Mouse (Mus musculus) cerebellum, postnatal 25 days (tissue): ENCODE data around the gene Zfp280b.
A peak's percentile ranks its signal among the peaks of the same experiment; 100 is the strongest.
"Not testable (repeated sequence)": the region's sequence is repeated elsewhere in the genome, so short reads cannot be mapped to it uniquely, and the experiment has no call there.

ENCODE experiments used
- DNase-seq, 2 experiments: peaks; one replicate each; pipeline ENCODE4 v3.0.0; 2021; ENCODE audit warnings: mixed read lengths in 2 of 2

Gene Zfp280b

DNA sequence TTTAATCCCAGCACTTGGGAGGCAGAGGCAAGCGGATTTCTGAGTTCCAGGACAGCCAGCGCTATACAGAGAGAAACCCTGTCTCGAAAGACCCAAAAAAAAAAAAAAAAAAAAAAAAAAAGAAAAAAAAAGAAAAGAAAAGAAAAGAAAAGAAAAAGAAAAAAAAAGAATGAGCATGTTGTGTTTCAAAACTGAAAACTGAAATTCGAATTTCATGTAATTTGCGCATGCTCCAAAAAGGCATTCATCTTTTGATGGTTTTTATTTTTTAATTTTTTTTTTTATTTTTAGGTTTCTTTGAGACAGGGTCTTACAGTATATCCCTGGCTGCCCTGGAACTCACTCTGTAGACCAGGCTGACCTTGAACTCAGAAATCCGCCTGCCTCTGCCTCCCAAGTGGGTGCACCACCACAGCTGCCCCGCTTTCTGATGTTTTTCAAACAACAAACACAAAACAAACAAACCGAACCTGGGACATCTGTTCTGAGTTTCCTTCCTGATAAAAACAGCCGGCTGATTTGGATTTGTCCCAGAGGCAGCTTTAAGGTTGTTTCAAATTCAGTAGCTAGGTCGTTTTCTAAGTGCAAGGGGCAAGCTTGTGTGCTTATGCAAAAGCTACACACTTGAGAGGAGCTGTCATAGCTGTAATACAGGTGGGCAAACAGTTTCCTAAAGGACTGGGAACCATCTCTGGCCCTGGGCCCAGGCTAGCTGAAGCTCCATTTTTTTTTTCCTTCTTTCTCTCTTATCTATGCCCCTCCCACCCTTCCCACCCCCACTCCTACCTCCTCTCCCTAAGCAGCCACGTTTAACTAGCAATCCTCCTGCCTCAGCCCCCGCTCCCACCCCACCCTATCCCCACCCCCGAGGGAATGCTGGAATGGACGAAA lies 694 bp upstream of the Zfp280b start:
- peak in 1 of 2 experiments; percentile 72 for DNase-seq

DNA sequence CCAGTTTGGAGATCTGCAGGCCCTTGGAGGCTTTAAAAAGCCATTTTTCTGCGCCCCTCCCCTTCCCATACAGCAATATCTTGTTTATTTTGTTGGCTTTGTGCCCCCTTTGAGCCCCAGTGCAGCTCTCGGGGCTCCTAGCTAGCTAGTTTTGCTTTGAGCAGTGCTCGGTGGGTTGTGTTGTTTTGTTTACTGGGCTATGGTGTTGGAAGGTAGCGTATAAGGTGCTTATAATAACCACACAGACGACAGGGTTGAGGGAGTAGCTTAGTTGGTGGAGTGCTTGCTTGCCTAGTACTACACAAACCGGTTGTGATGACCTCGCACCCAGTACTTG lies 637 bp downstream of the Zfp280b start:
- no peak for DNase-seq

DNA sequence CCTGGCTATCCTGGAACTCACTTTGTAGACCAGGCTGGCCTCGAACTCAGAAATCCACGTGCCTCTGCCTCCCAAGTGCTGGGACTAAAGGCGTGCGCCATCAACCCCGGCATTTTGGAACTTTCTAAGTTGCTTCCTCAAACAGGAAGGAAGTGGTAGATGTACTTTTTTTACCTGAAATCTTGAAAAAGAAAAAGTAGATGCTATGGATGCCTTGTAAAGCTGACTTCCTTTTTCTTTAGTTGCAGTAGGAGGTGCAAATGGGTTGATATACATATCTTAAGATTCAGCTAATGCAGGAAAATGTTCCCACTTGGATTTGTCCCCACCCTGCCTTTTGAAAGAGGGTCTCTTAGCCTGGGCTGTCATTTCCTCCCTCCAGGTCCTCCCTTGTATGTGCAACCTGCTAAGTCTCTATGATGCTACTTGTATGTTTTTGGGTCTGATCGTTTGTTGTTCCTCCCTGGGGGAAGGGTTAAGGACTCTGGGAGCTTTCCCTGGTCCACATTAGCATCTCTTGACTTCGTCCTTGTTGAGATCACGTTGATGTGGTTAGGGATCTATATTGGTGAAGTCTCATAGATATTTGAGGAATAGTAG lies 1.7 kb downstream of the Zfp280b start:
- DNase-seq, result no peak

DNA sequence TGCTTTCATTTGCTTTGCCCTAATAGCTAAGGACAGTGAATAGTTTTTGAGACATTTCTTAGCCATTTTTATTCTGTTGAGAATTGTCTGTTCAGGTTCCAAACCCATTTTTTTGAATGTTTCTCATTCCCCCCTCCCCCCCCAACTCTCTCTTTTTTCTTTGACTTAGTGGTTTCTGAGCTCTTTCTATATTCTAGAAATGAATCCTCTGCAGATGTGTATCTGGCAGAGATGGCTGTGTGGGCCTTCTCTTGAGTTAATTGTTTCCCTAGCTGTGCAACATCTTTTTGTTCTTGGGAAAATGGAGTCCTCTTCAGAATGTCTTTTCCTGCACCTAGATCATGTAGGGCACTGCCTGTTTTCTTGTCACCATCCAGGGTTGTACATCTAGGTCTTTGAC lies 2.8 kb downstream of the Zfp280b start:
- no peak for DNase-seq

DNA sequence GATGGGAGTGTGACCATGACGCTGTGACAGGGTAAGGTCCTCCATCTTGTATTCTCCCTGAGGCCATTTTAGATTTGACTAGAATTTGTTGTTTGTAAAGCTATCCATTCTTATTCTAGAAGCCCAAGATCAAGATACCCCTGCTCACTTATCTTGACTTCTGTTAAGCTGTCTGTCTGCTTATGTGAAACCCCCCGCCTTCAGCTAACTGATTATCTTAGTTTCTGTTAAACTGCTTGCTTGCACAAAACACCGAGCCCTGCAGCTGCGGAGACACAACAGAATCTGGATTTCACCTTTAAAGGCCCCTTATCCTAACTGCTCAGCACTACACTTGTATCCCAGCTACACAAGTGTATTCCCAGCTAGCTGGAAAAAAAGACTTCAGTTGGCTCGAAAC lies 4.5 kb downstream of the Zfp280b start:
- DNase-seq, result no peak

DNA sequence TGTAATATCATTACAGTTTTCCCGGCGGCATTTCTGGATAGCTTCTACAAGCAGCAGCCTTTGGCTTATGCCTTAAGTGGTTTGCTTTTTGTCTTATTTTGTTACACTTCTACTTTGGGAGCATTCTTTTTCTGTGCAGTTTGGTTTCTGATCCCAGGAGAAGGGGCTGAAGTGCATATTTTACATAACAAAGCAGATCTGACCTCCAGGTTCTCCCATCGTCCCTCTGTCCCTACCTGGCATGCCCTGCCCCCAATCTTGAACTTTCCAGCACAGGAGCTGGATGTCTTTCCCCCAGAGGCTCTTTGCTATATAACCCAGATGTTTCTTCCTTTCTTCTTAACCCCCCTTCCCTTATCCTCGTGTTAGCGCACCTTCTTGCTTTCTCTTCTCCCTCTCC lies 12.9 kb downstream of the Zfp280b start:
- no peak for DNase-seq

DNA sequence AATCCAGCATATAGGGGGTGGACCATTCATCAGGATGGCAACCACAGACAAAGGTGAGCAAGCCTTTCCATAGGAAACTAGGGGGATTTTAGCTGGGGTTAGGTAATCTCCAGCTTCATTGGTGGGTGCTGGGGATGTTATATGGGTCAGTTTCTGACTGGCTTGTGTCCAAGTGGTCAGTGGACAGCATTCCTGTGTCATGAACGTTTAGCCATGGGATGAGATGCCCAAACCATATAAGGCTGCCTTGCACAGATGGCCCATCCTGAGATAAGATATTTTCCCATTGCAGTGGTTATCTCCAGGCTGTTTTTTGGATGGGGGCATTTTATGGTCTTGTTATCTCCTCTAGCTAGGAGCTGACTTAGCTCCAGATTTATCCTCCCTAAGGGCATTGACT lies 14.3 kb downstream of the Zfp280b start:
- DNase-seq, result no peak

DNA sequence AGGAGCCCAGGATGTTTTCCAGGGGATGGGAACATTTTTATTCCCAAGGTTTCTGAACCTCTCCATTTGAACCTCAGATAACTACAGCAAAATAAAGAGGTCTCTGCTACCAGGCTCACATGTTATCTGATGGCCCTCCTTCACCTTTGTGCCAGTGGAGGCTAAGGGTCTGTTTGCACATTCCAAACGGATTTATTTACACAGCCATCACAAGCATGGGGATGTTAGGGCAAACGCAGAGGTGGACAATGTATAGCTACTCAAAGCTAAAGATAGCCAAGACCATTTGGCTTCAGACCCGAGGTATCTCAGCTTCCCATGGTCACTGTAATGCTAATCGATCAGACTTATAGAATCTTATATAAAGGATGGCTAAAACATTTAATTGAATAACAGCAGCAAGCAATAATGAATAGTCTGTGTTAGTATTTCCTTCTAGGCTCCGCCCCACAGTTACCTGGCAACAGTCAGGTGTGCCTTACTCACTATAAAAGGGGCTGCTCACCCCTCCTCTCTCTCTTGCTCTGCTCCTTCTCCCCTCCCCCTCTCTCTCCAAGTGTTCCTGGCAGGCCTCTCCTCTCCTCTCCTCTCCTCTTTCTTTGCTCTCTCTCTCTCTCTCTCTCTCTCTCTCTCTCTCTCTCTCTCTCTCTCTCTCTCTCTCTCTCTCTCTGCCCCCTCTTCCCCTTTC lies 14.9 kb downstream of the Zfp280b start:
- DNase-seq, result no peak

DNA sequence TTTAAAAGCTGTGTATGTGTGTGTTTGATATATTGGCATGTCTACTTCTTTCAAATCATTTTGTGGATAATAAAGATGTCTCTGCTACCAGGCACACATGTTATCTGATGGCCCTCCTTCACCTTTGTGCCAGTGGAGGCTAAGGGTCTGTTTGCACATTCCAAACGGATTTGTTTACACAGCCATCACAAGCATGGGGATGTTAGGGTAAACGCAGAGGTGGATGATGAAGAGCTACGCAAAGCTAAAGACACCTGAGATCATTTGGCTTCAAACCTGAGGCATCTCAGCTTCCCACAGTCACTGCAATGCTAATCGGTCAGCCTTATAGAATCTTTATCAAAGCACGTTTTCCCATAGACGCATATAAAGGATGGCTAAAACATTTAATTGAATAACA lies 16.5 kb downstream of the Zfp280b start:
- DNase-seq, result no peak

DNA sequence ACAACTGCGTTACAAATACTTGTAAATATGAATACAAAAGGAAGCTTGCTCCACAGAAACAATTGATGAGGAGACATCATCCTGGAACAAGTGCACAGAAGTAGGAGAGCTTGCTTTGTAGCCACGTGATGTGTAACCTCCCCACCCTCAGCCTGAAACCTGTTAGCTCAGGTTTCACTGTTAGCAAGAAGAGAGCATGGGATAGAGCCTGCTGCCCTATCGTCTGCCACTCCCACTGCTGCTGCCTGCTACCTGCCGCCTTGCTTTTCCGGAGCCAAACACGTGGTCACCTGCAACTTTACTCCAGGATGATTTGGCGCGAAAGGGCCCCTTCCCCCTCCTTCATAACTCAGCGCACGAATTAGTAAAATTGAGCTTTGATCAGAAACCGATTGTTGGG lies 19.4 kb downstream of the Zfp280b start:
- DNase-seq, result no peak

DNA sequence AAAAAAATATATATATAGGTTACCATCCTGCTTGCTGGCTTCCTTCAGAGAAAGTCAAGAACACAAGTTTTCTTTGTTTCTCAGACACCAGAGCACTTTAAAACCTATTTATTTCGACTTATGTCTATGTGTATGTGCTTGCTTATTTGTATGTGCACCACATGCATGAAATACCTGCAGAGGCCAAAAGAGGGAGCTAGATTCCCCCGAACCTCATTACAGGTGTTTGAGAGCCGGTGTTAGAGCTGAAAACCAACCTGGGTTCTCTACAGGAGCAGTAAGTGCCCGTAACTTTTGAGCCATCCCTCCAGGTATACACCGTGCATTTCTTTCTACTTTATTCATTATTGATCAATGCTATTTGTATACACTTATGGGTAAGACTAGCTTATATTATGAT lies 30.0 kb downstream of the Zfp280b start:
- no peak for DNase-seq

DNA sequence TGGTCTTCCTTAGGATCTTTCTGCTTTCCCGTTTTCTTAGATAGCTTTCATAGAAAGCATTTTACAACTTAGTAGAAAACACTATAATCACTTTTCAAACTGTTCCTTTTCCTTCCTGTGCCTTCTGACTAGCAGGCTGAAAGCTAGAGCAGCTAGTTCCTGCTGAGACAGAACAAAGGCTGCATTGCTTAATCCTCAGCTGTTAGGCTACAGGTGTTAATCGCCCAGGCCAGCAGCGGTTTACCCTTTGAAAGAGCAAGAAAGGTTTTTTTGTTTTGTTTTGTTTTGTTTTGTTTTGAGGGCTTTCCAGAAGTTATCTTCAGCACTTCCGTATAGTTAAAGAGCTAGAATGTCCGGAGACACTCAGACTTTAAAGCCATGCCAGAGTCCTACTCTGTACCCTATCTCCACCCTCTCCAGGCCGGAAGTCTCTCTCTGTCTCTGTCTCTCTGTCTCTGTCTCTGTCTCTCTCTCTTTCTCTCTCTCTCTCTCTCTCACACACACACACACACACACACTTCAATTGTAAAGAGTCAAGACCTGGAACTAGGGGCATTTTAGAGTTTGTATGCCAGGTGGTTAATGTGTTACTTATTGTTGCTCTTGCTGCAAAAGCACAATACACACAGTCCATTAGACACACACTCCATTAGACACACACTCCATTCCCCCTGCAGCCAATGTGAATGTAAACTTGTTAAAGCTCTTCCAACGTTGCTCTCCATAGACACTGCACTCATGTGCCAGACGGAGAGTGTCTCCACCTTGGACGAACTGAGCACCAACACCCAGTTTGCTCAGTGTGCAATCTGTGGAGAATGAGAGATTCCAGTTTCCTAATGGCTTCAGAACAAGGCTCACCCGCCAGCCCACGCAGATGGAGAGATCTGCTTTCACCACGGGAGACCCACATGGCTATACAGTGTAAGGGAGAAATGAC lies 35.5 kb downstream of the Zfp280b start:
- DNase-seq, result peak; percentile 73 to 80

DNA sequence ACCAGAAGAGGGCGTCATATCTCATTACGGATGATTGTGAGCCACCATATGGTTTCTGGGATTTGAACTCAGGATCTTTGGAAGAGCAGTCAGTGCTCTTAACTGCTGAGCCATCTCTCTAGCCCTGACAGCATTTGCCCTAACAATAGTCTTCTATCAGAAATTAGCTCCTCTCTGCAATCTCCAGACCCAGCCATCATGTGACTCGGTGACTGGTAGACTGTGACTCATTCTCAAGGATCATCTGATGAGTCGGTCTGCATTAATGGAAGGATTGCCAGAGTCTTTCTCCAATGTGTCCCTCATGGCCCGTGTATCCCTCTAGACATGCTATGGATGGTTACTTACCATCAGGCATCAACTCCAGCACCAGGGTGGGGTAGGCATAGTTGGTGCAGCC lies 39.6 kb downstream of the Zfp280b start:
- DNase-seq, result not testable (repeated sequence)

DNA sequence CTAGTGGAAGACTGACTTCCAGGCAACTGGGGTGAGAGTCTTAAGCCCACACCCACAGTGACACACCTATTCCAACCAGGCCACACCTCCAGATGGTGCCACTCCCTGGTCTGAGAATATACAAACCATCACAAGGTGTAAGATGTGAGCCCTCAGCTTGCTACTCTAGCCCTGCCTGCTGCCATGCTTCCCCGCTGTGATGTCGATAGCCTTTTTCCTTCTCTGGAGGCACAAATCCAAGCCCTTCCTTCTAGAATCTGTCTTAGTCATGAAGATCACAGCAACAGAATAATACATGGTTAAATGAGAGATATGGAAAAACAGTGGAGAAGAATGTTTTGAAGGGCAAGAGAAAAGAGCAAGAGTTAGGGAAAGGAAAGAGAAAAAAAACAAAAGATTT lies 44.6 kb downstream of the Zfp280b start:
- DNase-seq, result not testable (repeated sequence)
